Mouse (Mus musculus): Measurements from ENCODE around the gene Wfikkn1. TPM values are rescaled to one million over a fixed set of nuclear protein-coding genes. Genes with fewer than 3 reads are reported as not detected.
"Not testable (repeated sequence)": the region's sequence is repeated elsewhere in the genome, so short reads cannot be mapped to it uniquely, and the experiment has no call there.

The Wfikkn1 gene
- polyA plus RNA-seq, 1 experiment from 2014 or later = 0.60 TPM

- no peaks in the 10 kb centered on the region for H3K27me3 ChIP-seq
- H3K4me2 ChIP-seq (replicated peaks) = peak overlapping the region; percentile 97
- H3K4me3 ChIP-seq = peak overlapping the region; percentile 75
- peak overlapping the region; percentile 55 for H3K9ac ChIP-seq (replicated peaks)
- peak overlapping the region; percentile 94 for H3K27ac ChIP-seq (replicated peaks)
- H3K36me3 ChIP-seq = peaks cover 15% of the 10 kb centered on the region
- 0 out of 2 replicates have a peak, but pooled peaks have one; percentile 13 for ATAC-seq (replicated peaks)
- H3K4me1 ChIP-seq = peaks cover 27% of the 10 kb centered on the region
- H3K9me3 ChIP-seq = no peaks in the 10 kb centered on the region
- WGBS = 7% methylated on average over 14 of the region's 14 CpGs
These were observed 6.4 kb downstream of the Wfikkn1 start for GRCm38 (mm10) chr17:25874148-25874720.

- Histone ChIP-seq H3K4me1 (peaks cover 33% of the 10 kb centered on the region), H3K36me3 (peaks cover 10% of the 10 kb centered on the region), H3K27me3 (no peaks in the 10 kb centered on the region), H3K9me3 (no peaks in the 10 kb centered on the region), H3K4me3 (peak overlapping the region; percentile 75), H3K4me2 (replicated peaks) (peak overlapping the region; percentile 97), H3K27ac (replicated peaks) (peak overlapping the region; percentile 94), H3K9ac (replicated peaks) (peak overlapping the region; percentile 55)
- WGBS = 84% methylated on average over 11 of the region's 11 CpGs
- no peak for ATAC-seq (replicated peaks)
These were observed 7.1 kb downstream of the Wfikkn1 start for GRCm38 (mm10) chr17:25873405-25874147.

GRCm38 (mm10) chr17:25872676-25873075 lies 8.0 kb downstream of the Wfikkn1 start:
- Histone ChIP-seq H3K9ac (replicated peaks) (no peak overlapping the region), H3K9me3 (no peaks in the 10 kb centered on the region), H3K27me3 (no peaks in the 10 kb centered on the region), H3K4me3 (no peak overlapping the region), H3K4me2 (replicated peaks) (no peak overlapping the region), H3K27ac (replicated peaks) (no peak overlapping the region), H3K36me3 (peaks cover 1% of the 10 kb centered on the region; the same call in 1 of the 2 replicates), H3K4me1 (peaks cover 37% of the 10 kb centered on the region)
- no peak for ATAC-seq (replicated peaks)
- WGBS = 83% methylated on average over 3 of the region's 3 CpGs

GRCm38 (mm10) chr17:25871566-25871965 lies 9.1 kb downstream of the Wfikkn1 start:
- H3K4me2 ChIP-seq (replicated peaks); H3K4me3 ChIP-seq; H3K9me3 ChIP-seq; H3K9ac ChIP-seq (replicated peaks); H3K36me3 ChIP-seq; H3K27me3 ChIP-seq; H3K27ac ChIP-seq (replicated peaks); ATAC-seq (replicated peaks): not testable (repeated sequence)
- H3K4me1 ChIP-seq = peaks cover 34% of the 10 kb centered on the region

- H3K4me1 ChIP-seq = peaks cover 25% of the 10 kb centered on the region
- H3K4me3 ChIP-seq = no peak overlapping the region
- no peaks in the 10 kb centered on the region for H3K36me3 ChIP-seq
- no peak overlapping the region for H3K27ac ChIP-seq (replicated peaks)
- H3K4me2 ChIP-seq (replicated peaks) = no peak overlapping the region
- H3K9me3 ChIP-seq = no peaks in the 10 kb centered on the region
- no peak overlapping the region for H3K9ac ChIP-seq (replicated peaks)
- H3K27me3 ChIP-seq = no peaks in the 10 kb centered on the region
- ATAC-seq (replicated peaks) = no peak
- 93% methylated on average over 2 of the region's 2 CpGs for WGBS
These were observed 10.7 kb downstream of the Wfikkn1 start for GRCm38 (mm10) chr17:25869954-25870353.

GRCm38 (mm10) chr17:25869498-25869897 lies 11.2 kb downstream of the Wfikkn1 start:
- no peaks in the 10 kb centered on the region for H3K36me3 ChIP-seq
- no peak overlapping the region for H3K9ac ChIP-seq (replicated peaks)
- ATAC-seq (replicated peaks) = no peak
- H3K9me3 ChIP-seq = no peaks in the 10 kb centered on the region
- no peak overlapping the region for H3K27ac ChIP-seq (replicated peaks)
- no peak overlapping the region for H3K4me2 ChIP-seq (replicated peaks)
- no peak overlapping the region for H3K4me3 ChIP-seq
- 86% methylated on average over 8 of the region's 8 CpGs for WGBS
- no peaks in the 10 kb centered on the region for H3K27me3 ChIP-seq
- peaks cover 23% of the 10 kb centered on the region for H3K4me1 ChIP-seq

GRCm38 (mm10) chr17:25868601-25869191 lies 12.0 kb downstream of the Wfikkn1 start, which contains the start of gene Mcrip2:
Gene Mcrip2 (minus strand): TSS chr17:25868764.
- Histone ChIP-seq H3K27ac (replicated peaks) (peak within 1 kb of the TSS; percentile 81), H3K4me2 (replicated peaks) (peak within 1 kb of the TSS; percentile 100), H3K4me1 (peaks cover 15% of the 10 kb centered on the region), H3K9ac (replicated peaks) (peak within 1 kb of the TSS; percentile 75), H3K4me3 (peak within 1 kb of the TSS; percentile 67), H3K27me3 (no peaks in the 10 kb centered on the region), H3K36me3 (no peaks in the 10 kb centered on the region), H3K9me3 (no peaks in the 10 kb centered on the region)
- peak; percentile 89 for ATAC-seq (replicated peaks)
- WGBS = 0% methylated on average over 24 of the region's 24 CpGs

GRCm38 (mm10) chr17:25867836-25868600 lies 12.6 kb downstream of the Wfikkn1 start:
- peak overlapping the region; percentile 67 for H3K4me3 ChIP-seq
- no peaks in the 10 kb centered on the region for H3K36me3 ChIP-seq
- no peaks in the 10 kb centered on the region for H3K27me3 ChIP-seq
- H3K4me1 ChIP-seq = peaks cover 15% of the 10 kb centered on the region
- no peak; the same call in none of the 2 replicates for ATAC-seq (replicated peaks)
- under 1% methylated on average over 40 of the region's 42 CpGs for WGBS
- peak overlapping the region; percentile 75 for H3K9ac ChIP-seq (replicated peaks)
- 0 out of 2 replicates have a peak overlapping the region, but pooled peaks have one; percentile 23 for H3K27ac ChIP-seq (replicated peaks)
- H3K4me2 ChIP-seq (replicated peaks) = peak overlapping the region; percentile 100
- H3K9me3 ChIP-seq = no peaks in the 10 kb centered on the region

- Histone ChIP-seq H3K36me3 (no peaks in the 10 kb centered on the region), H3K4me2 (replicated peaks) (peak overlapping the region; percentile 100), H3K4me3 (peak overlapping the region; percentile 67), H3K9me3 (no peaks in the 10 kb centered on the region), H3K9ac (replicated peaks) (peak overlapping the region; percentile 75), H3K27ac (replicated peaks) (no peak overlapping the region), H3K4me1 (peaks cover 15% of the 10 kb centered on the region), H3K27me3 (no peaks in the 10 kb centered on the region)
- ATAC-seq (replicated peaks) = no peak
- WGBS = 8% methylated on average over 7 of the region's 7 CpGs
These were observed 13.2 kb downstream of the Wfikkn1 start for GRCm38 (mm10) chr17:25867509-25867835.

GRCm38 (mm10) chr17:25866172-25866571 lies 14.5 kb downstream of the Wfikkn1 start:
- WGBS = 90% methylated on average over 3 of the region's 3 CpGs
- no peak overlapping the region for H3K27ac ChIP-seq (replicated peaks)

GRCm38 (mm10) chr17:25865288-25865687 lies 15.4 kb downstream of the Wfikkn1 start:
- ATAC-seq (replicated peaks) = no peak
- no peak overlapping the region for H3K9ac ChIP-seq (replicated peaks)
- H3K4me3 ChIP-seq = no peak overlapping the region
- H3K4me2 ChIP-seq (replicated peaks) = no peak overlapping the region
- no peaks in the 10 kb centered on the region for H3K9me3 ChIP-seq
- no peaks in the 10 kb centered on the region for H3K27me3 ChIP-seq
- peaks cover 31% of the 10 kb centered on the region for H3K4me1 ChIP-seq
- WGBS = 93% methylated on average over 11 of the region's 11 CpGs
- H3K36me3 ChIP-seq = no peaks in the 10 kb centered on the region
- no peak overlapping the region for H3K27ac ChIP-seq (replicated peaks)

More at GRCm38 (mm10) chr17:25866172-25866571, 14.5 kb downstream of the Wfikkn1 start:
- no peaks in the 10 kb centered on the region for H3K27me3 ChIP-seq
- H3K9me3 ChIP-seq = no peaks in the 10 kb centered on the region
- ATAC-seq (replicated peaks) = no peak
- no peaks in the 10 kb centered on the region for H3K36me3 ChIP-seq
- H3K9ac ChIP-seq (replicated peaks) = no peak overlapping the region
- no peak overlapping the region for H3K4me2 ChIP-seq (replicated peaks)
- peaks cover 23% of the 10 kb centered on the region for H3K4me1 ChIP-seq
- H3K4me3 ChIP-seq = no peak overlapping the region

GRCm38 (mm10) chr17:25864311-25864710 lies 16.3 kb downstream of the Wfikkn1 start:
- whole genome bisulfite sequencing = 91% methylated on average over 14 of the region's 14 CpGs
- no peak for ATAC-seq (replicated peaks)
- Histone ChIP-seq H3K9me3 (no peaks in the 10 kb centered on the region), H3K4me1 (peaks cover 40% of the 10 kb centered on the region), H3K27ac (replicated peaks) (no peak overlapping the region), H3K4me3 (no peak overlapping the region), H3K36me3 (no peaks in the 10 kb centered on the region), H3K9ac (replicated peaks) (no peak overlapping the region), H3K4me2 (replicated peaks) (no peak overlapping the region), H3K27me3 (no peaks in the 10 kb centered on the region)

All from forebrain, embryonic 15.5 days (tissue).